Mouse (Mus musculus) liver, adult 2 months (tissue): ENCODE results near the gene Epb41l4b.

Experiments
- CTCF ChIP-seq: fragments of 200-500 bp; IDR thresholded peaks from 2 replicates; pipeline ENCODE4 v1.5.1; 2011; ENCODE audit warnings: low read depth, low read length, control low read depth
- POLR2A ChIP-seq: fragments of 200-500 bp; IDR thresholded peaks from 2 replicates; pipeline ENCODE4 v1.6.1; 2011; ENCODE audit warnings: low read length, control low read depth; ENCODE audit not compliant: insufficient read depth; ENCODE audit errors: extremely low read depth

DNA sequence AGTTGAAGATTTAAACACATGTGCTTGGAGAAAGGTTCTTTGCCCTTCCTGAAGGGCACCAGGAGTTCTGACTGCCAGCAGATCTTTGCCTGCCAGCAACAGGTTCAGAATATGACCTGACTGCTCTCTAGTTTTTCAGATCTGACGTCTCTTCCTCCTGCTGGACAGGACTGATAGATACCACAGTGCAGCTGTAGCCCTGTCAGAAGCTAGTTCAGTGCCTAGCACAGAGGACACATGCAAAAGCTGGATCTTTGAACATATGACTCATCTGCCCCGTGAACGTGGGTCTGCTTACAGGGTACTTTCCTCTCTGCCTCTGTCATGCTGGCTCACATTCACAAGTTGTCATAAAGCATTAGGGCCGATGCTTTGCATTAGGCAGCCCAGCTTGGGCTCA lies 199.0 kb downstream of the Epb41l4b start:
- no peak for TF ChIP-seq CTCF
- TF ChIP-seq POLR2A: no peak
